Mouse (Mus musculus) monocyte, adult 5-6 weeks (primary cell): ENCODE data around the gene Kcna7. TPM values are rescaled to one million over a fixed set of nuclear protein-coding genes. Genes with fewer than 3 reads are reported as not detected.
"Not testable (repeated sequence)": the region's sequence is repeated elsewhere in the genome, so short reads cannot be mapped to it uniquely, and the experiment has no call there.

Experiments used
- ATAC-seq: fragments of 153-309, 156-312 bp; replicated peaks from 2 replicates; pipeline ENCODE4 v1.8.0; 2017; ENCODE audit warnings: mild to moderate bottlenecking; ENCODE audit not compliant: low TSS enrichment, insufficient number of reproducible peaks, severe bottlenecking, poor library complexity, low FRiP score
- total RNA-seq: library from RNA; stranded (forward); fragments of 200-1000, 200-491, 200-594 nt; gene quantifications from 3 replicates; pipeline ENCODE4 v1.2.3, GENCODE M21; 2017

Kcna7 gene
- total RNA-seq, 1 experiment from 2014 or later, result not detected

GRCm38 (mm10) chr7:45376057-45376456, 29.4 kb upstream of the Kcna7 start:
- ATAC-seq, result no peak

GRCm38 (mm10) chr7:45386077-45386476, 19.4 kb upstream of the Kcna7 start:
- no peak for ATAC-seq

GRCm38 (mm10) chr7:45395129-45395541, 10.3 kb upstream of the Kcna7 start:
- peak; percentile 41 for ATAC-seq

GRCm38 (mm10) chr7:45395578-45396336, 9.7 kb upstream of the Kcna7 start, which contains the start of gene Snrnp70:
Gene Snrnp70 (minus strand): TSS chr7:45395742.
- ATAC-seq, result peak; percentile 98

GRCm38 (mm10) chr7:45396337-45396775, 9.1 kb upstream of the Kcna7 start:
- not testable (repeated sequence) for ATAC-seq

- no peak for ATAC-seq
These were observed 8.7 kb upstream of the Kcna7 start for GRCm38 (mm10) chr7:45396787-45397186.

- no peak for ATAC-seq
These were observed 3.9 kb upstream of the Kcna7 start for GRCm38 (mm10) chr7:45401521-45402085.

GRCm38 (mm10) chr7:45403532-45404261, 1.8 kb upstream of the Kcna7 start:
- ATAC-seq, result peak; percentile 71; the same call in 1 of the 2 replicates

- ATAC-seq, result no peak
These were observed 1.0 kb downstream of the Kcna7 start for GRCm38 (mm10) chr7:45406157-45407156.

GRCm38 (mm10) chr7:45407836-45408235, 2.4 kb downstream of the Kcna7 start:
- no peak for ATAC-seq

GRCm38 (mm10) chr7:45408351-45408750, 2.9 kb downstream of the Kcna7 start:
- ATAC-seq, result no peak

- no peak for ATAC-seq
These were observed 3.5 kb downstream of the Kcna7 start for GRCm38 (mm10) chr7:45408949-45409348.

- no peak for ATAC-seq
These were observed 4.2 kb downstream of the Kcna7 start for GRCm38 (mm10) chr7:45409497-45410163.

- ATAC-seq, result no peak
These were observed 7.0 kb downstream of the Kcna7 start for GRCm38 (mm10) chr7:45412421-45412820.

- ATAC-seq, result no peak
These were observed 7.8 kb downstream of the Kcna7 start, which contains the start of gene Ntf5 for GRCm38 (mm10) chr7:45413113-45413863. Gene Ntf5 (plus strand): TSS chr7:45413695.

GRCm38 (mm10) chr7:45413864-45414739, 8.6 kb downstream of the Kcna7 start:
- 0 out of 2 replicates have a peak, but pooled peaks have one; percentile 13 for ATAC-seq
